ENCODE assay signal across 38 mouse cellular contexts in genomic region chr2:180740349-180740748, GRCm38 (mm10). TPM values are rescaled to one million over a fixed set of nuclear protein-coding genes. Genes with fewer than 3 reads are reported as not detected.
A peak's percentile ranks its signal among the peaks of the same experiment; 100 is the strongest.
DNase-seq lines count a peak whose midpoint lies in the region; ATAC-seq and TF ChIP-seq lines count a peak whose summit lies in the region.
"Had no signal": no experiment of that assay in that cellular context is flagged by ENCODE, and none has a peak within 500 bp of the region (broad histone marks: within the 10 kb centered on the region; RNA-seq: fewer than 3 reads in every experiment).

No protein-coding gene starts in this region.

- no peak overlapping the region for H3K4me3 ChIP-seq in CH12.LX (replicated peaks in 1 of 3; ENCODE audit: low read depth in 2 of 3, low read length in 2 of 3, poor library complexity in 1 of 3)
- H3K4me3 ChIP-seq in midbrain, embryonic 10.5 days = no peak overlapping the region
- H3K4me3 ChIP-seq in forebrain, embryonic 11.5 days (ENCODE audit: low read depth, low read length) = no peak overlapping the region
- H3K4me3 ChIP-seq: embryonic facial prominence, embryonic 10.5 days; embryonic facial prominence, embryonic 15.5 days; forebrain, embryonic 15.5 days; hindbrain, embryonic 13.5 days; liver, embryonic 13.5 days; lung, embryonic 15.5 days; megakaryocyte, embryonic 14.5 days; midbrain, embryonic 13.5 days had no signal

- TF ChIP-seq POLR2A in CH12.LX (IDR thresholded peaks at IDR 0.05; ENCODE audit: low read depth, low read length) = no peak

- H3K4me1 ChIP-seq in CH12.LX (ENCODE audit: control insufficient read depth in 1 of 2, insufficient read depth in 2 of 2) = 0 out of 4 replicates have a peak, but pooled peaks cover 0 to 2% of the 10 kb centered on the region in 2 experiments
- peaks cover 6% of the 10 kb centered on the region; the same call in 1 of the 2 replicates for H3K4me1 ChIP-seq in midbrain, embryonic 10.5 days
- no peaks in the 10 kb centered on the region for H3K4me1 ChIP-seq in forebrain, embryonic 11.5 days (replicated peaks; ENCODE audit: control insufficient read depth, insufficient read depth, low read length)
- H3K4me1 ChIP-seq: embryonic facial prominence, embryonic 10.5 days; embryonic facial prominence, embryonic 15.5 days; forebrain, embryonic 15.5 days; hindbrain, embryonic 13.5 days; liver, embryonic 13.5 days; lung, embryonic 15.5 days; midbrain, embryonic 13.5 days had no signal

- DNase-seq in 416B (ENCODE audit: low read depth) = peak; percentile 60
- no peak for DNase-seq in CH12.LX (ENCODE audit: extremely low read depth)
- peak; percentile 99 for DNase-seq in R1 (ENCODE audit: low read depth, low spot score)
- no peak for DNase-seq in midbrain, embryonic 10.5 days (ENCODE audit: low spot score)
- DNase-seq in lung, adult 18-20 months = no peak
- no peak for DNase-seq in urinary bladder, adult 18-20 months (ENCODE audit: low spot score in 2 of 2)
- no peak for DNase-seq in forebrain, embryonic 11.5 days (ENCODE audit: low spot score)
- DNase-seq: adrenal gland, postnatal 36 days; B cell, adult 2 months; cerebellum, adult 8-10 months; cerebellum, postnatal 25 days; heart, postnatal 36 days; kidney, adult 9 months; kidney, postnatal 10 days; layer of hippocampus, postnatal 36 days; left cerebral cortex, postnatal 4 days; liver, embryonic 13.5 days; retina, postnatal 1 day; right cerebral cortex, postnatal 14 days; thymus, adult 18-20 months; thymus, postnatal 36 days had no signal

- peak; percentile 30 to 48; a peak in 2 of 4 replicates for ATAC-seq in hematopoietic stem cell, adult 5-6 weeks (replicated peaks in 1 of 2; ENCODE audit: insufficient read depth in 1 of 2, low FRiP score in 2 of 2, low TSS enrichment in 1 of 2, low read depth in 1 of 2, poor library complexity in 2 of 2, severe bottlenecking in 2 of 2)
- no peak for ATAC-seq in forebrain, embryonic 11.5 days (replicated peaks; ENCODE audit: low FRiP score)
- ATAC-seq: forebrain, embryonic 15.5 days; intestine, postnatal 0 days; midbrain, embryonic 13.5 days had no signal

- no peak for TF ChIP-seq EP300 in CH12.LX (IDR thresholded peaks at IDR 0.05; ENCODE audit: low read length)

- in situ Hi-C loops in CH12.LX (cut with MboI; ENCODE audit: low pct_ligation_motif_present, low pct_unique_long_range_greater_than_20kb, low sequenced_read_pairs) = no loop called here

- no peak overlapping the region for H3K4me2 ChIP-seq in CH12.LX (ENCODE audit: insufficient read depth, low read depth, poor library complexity, severe bottlenecking)
- no peak overlapping the region for H3K4me2 ChIP-seq in forebrain, embryonic 11.5 days (ENCODE audit: low read depth, low read length, severe bottlenecking)
- H3K4me2 ChIP-seq: embryonic facial prominence, embryonic 15.5 days; forebrain, embryonic 15.5 days; hindbrain, embryonic 13.5 days; liver, embryonic 13.5 days; lung, embryonic 15.5 days; midbrain, embryonic 13.5 days had no signal

- TF ChIP-seq CTCF in CH12.LX (conservative IDR thresholded peaks at IDR 0.05 in 1 of 2, IDR thresholded peaks at IDR 0.05 in 1 of 2; ENCODE audit: low read depth in 2 of 2, low read length in 2 of 2) = peak in 1 of 2 experiments; percentile 23; a peak in 1 of 4 replicates

- H3K9ac ChIP-seq in CH12.LX (ENCODE audit: insufficient read depth, low read depth) = no peak overlapping the region
- no peak overlapping the region for H3K9ac ChIP-seq in forebrain, embryonic 11.5 days (ENCODE audit: low read length)
- H3K9ac ChIP-seq: embryonic facial prominence, embryonic 15.5 days; forebrain, embryonic 15.5 days; hindbrain, embryonic 13.5 days; liver, embryonic 13.5 days; lung, embryonic 15.5 days; midbrain, embryonic 13.5 days had no signal

- TF ChIP-seq RAD21 in CH12.LX (IDR thresholded peaks at IDR 0.05; ENCODE audit: low read depth, low read length) = peak; percentile 9

- no peaks in the 10 kb centered on the region for H3K79me2 ChIP-seq in CH12.LX (replicated peaks; ENCODE audit: control insufficient read depth, extremely low read depth, insufficient read depth, poor library complexity, severe bottlenecking)

- no peaks in the 10 kb centered on the region for H3K9me3 ChIP-seq in CH12.LX (replicated peaks; ENCODE audit: low read length)
- H3K9me3 ChIP-seq in midbrain, embryonic 10.5 days (replicated peaks) = no peaks in the 10 kb centered on the region
- no peaks in the 10 kb centered on the region for H3K9me3 ChIP-seq in forebrain, embryonic 11.5 days (ENCODE audit: control insufficient read depth, low read length)
- H3K9me3 ChIP-seq: embryonic facial prominence, embryonic 10.5 days; embryonic facial prominence, embryonic 15.5 days; forebrain, embryonic 15.5 days; hindbrain, embryonic 13.5 days; liver, embryonic 13.5 days; lung, embryonic 15.5 days; megakaryocyte, embryonic 14.5 days; midbrain, embryonic 13.5 days had no signal

- no peak overlapping the region for H3K27ac ChIP-seq in CH12.LX (ENCODE audit: insufficient read depth, low read depth)
- H3K27ac ChIP-seq in midbrain, embryonic 10.5 days (replicated peaks) = no peak overlapping the region
- no peak overlapping the region for H3K27ac ChIP-seq in forebrain, embryonic 11.5 days (ENCODE audit: low read depth, low read length)
- H3K27ac ChIP-seq: embryonic facial prominence, embryonic 10.5 days; embryonic facial prominence, embryonic 15.5 days; forebrain, embryonic 15.5 days; hindbrain, embryonic 13.5 days; liver, embryonic 13.5 days; lung, embryonic 15.5 days; midbrain, embryonic 13.5 days had no signal

- dilution Hi-C loops in CH12.LX (cut with MboI; ENCODE audit: extremely low pct_ligation_motif_present, extremely low pct_unique_long_range_greater_than_20kb, low sequenced_read_pairs) = no loop called here

- 24% methylated on average over 3 of the region's 3 CpGs for WGBS in midbrain, embryonic 10.5 days
- WGBS in forebrain, embryonic 11.5 days = 27% methylated on average over 3 of the region's 3 CpGs

- H3K27me3 ChIP-seq in CH12.LX (replicated peaks) = no peaks in the 10 kb centered on the region
- H3K27me3 ChIP-seq in midbrain, embryonic 10.5 days (ENCODE audit: low read depth, poor library complexity, severe bottlenecking) = no peaks in the 10 kb centered on the region
- H3K27me3 ChIP-seq in forebrain, embryonic 11.5 days (ENCODE audit: control insufficient read depth, insufficient read depth, low read length) = no peaks in the 10 kb centered on the region
- H3K27me3 ChIP-seq: embryonic facial prominence, embryonic 15.5 days; forebrain, embryonic 15.5 days; liver, embryonic 13.5 days; lung, embryonic 15.5 days; midbrain, embryonic 13.5 days had no signal

- H3K36me3 ChIP-seq in CH12.LX (replicated peaks in 1 of 2; ENCODE audit: control insufficient read depth in 1 of 2, insufficient read depth in 1 of 2, low read length in 1 of 2) = peaks cover 24 to 65% of the 10 kb centered on the region in 2 experiments
- H3K36me3 ChIP-seq in midbrain, embryonic 10.5 days = no peaks in the 10 kb centered on the region
- no peaks in the 10 kb centered on the region for H3K36me3 ChIP-seq in forebrain, embryonic 11.5 days (ENCODE audit: control insufficient read depth, insufficient read depth, low read length)
- H3K36me3 ChIP-seq: embryonic facial prominence, embryonic 10.5 days; embryonic facial prominence, embryonic 15.5 days; forebrain, embryonic 15.5 days; hindbrain, embryonic 13.5 days; liver, embryonic 13.5 days; lung, embryonic 15.5 days; midbrain, embryonic 13.5 days had no signal

TF ChIP-seq in CH12.LX, 34 proteins besides CTCF, POLR2A, EP300 and RAD21 (continues in another document):
- TF ChIP-seq PAX5 (IDR thresholded peaks at IDR 0.05; ENCODE audit: low read length) = no peak
- no peak for TF ChIP-seq MAZ (IDR thresholded peaks at IDR 0.05; ENCODE audit: low read depth, low read length)
- no peak for TF ChIP-seq HCFC1 (IDR thresholded peaks at IDR 0.05; ENCODE audit: low read depth, low read length)
- TF ChIP-seq KAT2A (IDR thresholded peaks at IDR 0.05; ENCODE audit: insufficient replicate concordance, low read length) = no peak
- TF ChIP-seq NELFE (IDR thresholded peaks at IDR 0.05; ENCODE audit: low read depth, low read length) = no peak
- no peak for TF ChIP-seq MAFK (IDR thresholded peaks at IDR 0.05; ENCODE audit: insufficient replicate concordance, low read length)
- TF ChIP-seq JUN (IDR thresholded peaks at IDR 0.05; ENCODE audit: insufficient read depth, low read depth, low read length) = no peak
- no peak for TF ChIP-seq CHD1 (IDR thresholded peaks at IDR 0.05; ENCODE audit: low read depth, low read length)
- no peak for TF ChIP-seq ETS1 (conservative IDR thresholded peaks at IDR 0.05; ENCODE audit: low read depth, low read length)
- no peak for TF ChIP-seq RCOR1 (conservative IDR thresholded peaks at IDR 0.05; ENCODE audit: low read depth, low read length)

RNA-seq across cellular contexts. Expression of gene Slc17a9, which starts 15.3 kb away (rescaled TPM):
- total RNA-seq in CH12.LX (2012; rRNA removed) (13.4 and 16.2 TPM in 2 replicates), CH12.LX (2014; rRNA removed) (6.5 and 7.2 TPM in 2 replicates)
- 23.7 and 26.0 TPM in 2 replicates for polyA plus RNA-seq in CH12.LX (2012; ENCODE audit: insufficient read length, low read depth)
- 7.3 and 9.4 TPM in 2 replicates for total RNA-seq in hematopoietic stem cell, adult 5-6 weeks (2017)
- 0.43 and 0.57 TPM in 2 replicates for polyA plus RNA-seq in midbrain, embryonic 10.5 days (2016; fragmentation: Nextera tagmentation; extraction: Ambion mirVana)
- polyA plus RNA-seq in forebrain, embryonic 11.5 days (2014; fragmentation: Nextera tagmentation; extraction: Ambion mirVana) = 0.11 and 0.57 TPM in 2 replicates

RNA-seq across cellular contexts. Expression of gene Gid8, which starts 30.4 kb away (rescaled TPM):
- total RNA-seq in CH12.LX (2012; rRNA removed) = 15.6 and 21.7 TPM in 2 replicates
- total RNA-seq in CH12.LX (2014; rRNA removed) = 32.1 and 32.5 TPM in 2 replicates
- polyA plus RNA-seq in CH12.LX (2012; ENCODE audit: insufficient read length, low read depth) = 44.1 and 45.4 TPM in 2 replicates
- total RNA-seq in hematopoietic stem cell, adult 5-6 weeks (2017) = 52.2 and 78.0 TPM in 2 replicates
- polyA plus RNA-seq in midbrain, embryonic 10.5 days (2016; fragmentation: Nextera tagmentation; extraction: Ambion mirVana) = 50.2 TPM in 2 replicates
- 58.1 and 64.5 TPM in 2 replicates for polyA plus RNA-seq in forebrain, embryonic 11.5 days (2014; fragmentation: Nextera tagmentation; extraction: Ambion mirVana)

RNA-seq across cellular contexts. Expression of gene Dido1, which starts 30.6 kb away (rescaled TPM):
- total RNA-seq in CH12.LX (2012; rRNA removed) (24.9 and 30.0 TPM in 2 replicates), CH12.LX (2014; rRNA removed) (15.5 and 16.4 TPM in 2 replicates)
- polyA plus RNA-seq in CH12.LX (2012; ENCODE audit: insufficient read length, low read depth) = 25.0 and 25.8 TPM in 2 replicates
- total RNA-seq in hematopoietic stem cell, adult 5-6 weeks (2017) = 86.0 and 95.8 TPM in 2 replicates
- polyA plus RNA-seq in midbrain, embryonic 10.5 days (2016; fragmentation: Nextera tagmentation; extraction: Ambion mirVana) = 30.9 and 34.6 TPM in 2 replicates
- 39.8 and 44.1 TPM in 2 replicates for polyA plus RNA-seq in forebrain, embryonic 11.5 days (2014; fragmentation: Nextera tagmentation; extraction: Ambion mirVana)

RNA-seq across cellular contexts. Expression of gene Bhlhe23, which starts 36.4 kb away (rescaled TPM):
- total RNA-seq in CH12.LX (2012; rRNA removed) (not detected in 2 replicates), CH12.LX (2014; rRNA removed) (not detected in 2 replicates)
- not detected in 2 replicates for polyA plus RNA-seq in CH12.LX (2012; ENCODE audit: insufficient read length, low read depth)
- total RNA-seq in hematopoietic stem cell, adult 5-6 weeks (2017) = not detected in 2 replicates
- 10.8 and 12.0 TPM in 2 replicates for polyA plus RNA-seq in midbrain, embryonic 10.5 days (2016; fragmentation: Nextera tagmentation; extraction: Ambion mirVana)
- 0.85 and 0.87 TPM in 2 replicates for polyA plus RNA-seq in forebrain, embryonic 11.5 days (2014; fragmentation: Nextera tagmentation; extraction: Ambion mirVana)
- total RNA-seq: adrenal gland, adult 18-20 months; adrenal gland, postnatal 36 days; gastrocnemius, adult 8-10 months; heart, postnatal 36 days; layer of hippocampus, postnatal 36 days; left cerebral cortex, postnatal 4 days had no signal
- polyA plus RNA-seq: embryonic facial prominence, embryonic 15.5 days; gonadal fat pad, adult 2 months; heart, embryonic 16.5 days; intestine, postnatal 0 days; large intestine, adult 2 months; limb, embryonic 14.5 days; liver, embryonic 13.5 days; lung, embryonic 15.5 days; small intestine, adult 2 months; stomach, embryonic 16.5 days had no signal

Comparison
In these comparisons a context has a peak if more than half of its experiments do, and no peak if none do; other contexts are left out.
1. DNase-seq: peak in 416B (single experiment) and R1 (single experiment); none in CH12.LX (single experiment), midbrain, embryonic 10.5 days (single experiment), lung, adult 18-20 months (0 of 2), urinary bladder, adult 18-20 months (0 of 2) and forebrain, embryonic 11.5 days (single experiment).
2. RNA of gene Slc17a9, which starts 15.3 kb away (polyA plus RNA-seq): 23.7 to 26.0 TPM in CH12.LX; 0.43 to 0.57 TPM in midbrain, embryonic 10.5 days and 0.11 to 0.57 TPM in forebrain, embryonic 11.5 days; every median in the first group is over 10 times any median in the second.